Mouse (Mus musculus): ENCODE data around the gene Rufy1.

- no peak for TF ChIP-seq CTCF (IDR thresholded peaks at IDR 0.05 in 2 of 3, conservative IDR thresholded peaks at IDR 0.05 in 1 of 3; ENCODE audit: control insufficient read depth in 1 of 3, insufficient read depth in 1 of 3, low read depth in 2 of 3, low read length in 3 of 3, poor library complexity in 1 of 3, severe bottlenecking in 1 of 3)
- TF ChIP-seq MAZ (IDR thresholded peaks at IDR 0.05; ENCODE audit: low read depth, low read length) = no peak
- no peak for TF ChIP-seq ETS1 (IDR thresholded peaks at IDR 0.05; ENCODE audit: low read depth, low read length)
- no peak for TF ChIP-seq TAL1 (IDR thresholded peaks at IDR 0.05; ENCODE audit: low read length)
- TF ChIP-seq RAD21 (IDR thresholded peaks at IDR 0.05; ENCODE audit: low read depth, low read length) = no peak
- TF ChIP-seq POLR2A (IDR thresholded peaks at IDR 0.05; ENCODE audit: control insufficient read depth in 1 of 2, insufficient read depth in 1 of 2, low read depth in 1 of 2, low read length in 2 of 2, poor library complexity in 1 of 2) = no peak
- TF ChIP-seq GABPA (IDR thresholded peaks at IDR 0.05; ENCODE audit: low read depth, low read length) = no peak
- TF ChIP-seq ZMIZ1 (IDR thresholded peaks at IDR 0.05; ENCODE audit: low read depth, low read length) = no peak
- no peak for TF ChIP-seq USF2 (IDR thresholded peaks at IDR 0.05; ENCODE audit: borderline replicate concordance in 1 of 2, insufficient read depth in 1 of 2, low read depth in 1 of 2, low read length in 2 of 2)
- TF ChIP-seq HCFC1 (IDR thresholded peaks at IDR 0.05; ENCODE audit: low read depth, low read length) = no peak
- no peak for TF ChIP-seq MXI1 (IDR thresholded peaks at IDR 0.05; ENCODE audit: low read depth, low read length)
- no peak for TF ChIP-seq TBP (IDR thresholded peaks at IDR 0.05; ENCODE audit: low read depth, low read length)
Measured at GRCm38 (mm10) chr11:50432069-50432440, 1.1 kb upstream of the Rufy1 start.
